Mouse (Mus musculus): ENCODE measurements around the gene Gm4177. TPM values are rescaled to one million over a fixed set of nuclear protein-coding genes. Genes with fewer than 3 reads are reported as not detected.
"Not testable (repeated sequence)": the region's sequence is repeated elsewhere in the genome, so short reads cannot be mapped to it uniquely, and the experiment has no call there.

The Gm4177 gene
- not detected in 2 replicates for total RNA-seq (2015; ENCODE audit: low replicate concordance)
- total RNA-seq (2017; ENCODE audit: low replicate concordance) = not detected in 2 replicates

GRCm38 (mm10) chr7:21796628-21797027 is at the start of gene Gm4177:
Gene Gm4177, minus strand, starts transcription at chr7:21796728.
- ATAC-seq (replicated peaks; ENCODE audit: low FRiP score, poor library complexity, severe bottlenecking) = not testable (repeated sequence)

- ATAC-seq (replicated peaks; ENCODE audit: low FRiP score, poor library complexity, severe bottlenecking) = not testable (repeated sequence)
Observed at GRCm38 (mm10) chr7:21844167-21844566, 47.6 kb upstream of the Gm4177 start, which contains the start of gene Gm5725. Gene Gm5725, minus strand, starts transcription at chr7:21844267.

GRCm38 (mm10) chr7:21832051-21832450 is 35.5 kb upstream of the Gm4177 start, which contains the start of gene Vmn1r135:
Gene Vmn1r135, plus strand, starts transcription at chr7:21832351.
- ATAC-seq (replicated peaks; ENCODE audit: low FRiP score, poor library complexity, severe bottlenecking) = not testable (repeated sequence)

GRCm38 (mm10) chr7:21761375-21761774 is 35.2 kb downstream of the Gm4177 start, which contains the start of gene Gm4175:
Gene Gm4175, minus strand, starts transcription at chr7:21761475.
- not testable (repeated sequence) for ATAC-seq (replicated peaks; ENCODE audit: low FRiP score, poor library complexity, severe bottlenecking)

Other genes with a start within 250 kb of the Gm4177 start
- not detected in 2 replicates for gene Vmn1r132, start 182.6 kb downstream of the Gm4177 start, total RNA-seq (2015; ENCODE audit: low replicate concordance)
- gene Vmn1r132, start 182.6 kb downstream of the Gm4177 start, total RNA-seq (2017; ENCODE audit: low replicate concordance) = not detected in 2 replicates
- gene Gm4175, start 35.3 kb downstream of the Gm4177 start, total RNA-seq (2015; ENCODE audit: low replicate concordance) = not detected in 2 replicates
- gene Gm4175, start 35.3 kb downstream of the Gm4177 start, total RNA-seq (2017; ENCODE audit: low replicate concordance) = not detected in 2 replicates
- not detected in 2 replicates for gene Vmn1r135, start 35.6 kb upstream of the Gm4177 start, total RNA-seq (2015; ENCODE audit: low replicate concordance)
- gene Vmn1r135, start 35.6 kb upstream of the Gm4177 start, total RNA-seq (2017; ENCODE audit: low replicate concordance) = not detected in 2 replicates
- gene Gm5725, start 47.5 kb upstream of the Gm4177 start, total RNA-seq (2015; ENCODE audit: low replicate concordance) = not detected in 2 replicates
- not detected in 2 replicates for gene Gm5725, start 47.5 kb upstream of the Gm4177 start, total RNA-seq (2017; ENCODE audit: low replicate concordance)
- not detected in 2 replicates for gene Gm5891, start 124.6 kb upstream of the Gm4177 start, total RNA-seq (2015; ENCODE audit: low replicate concordance)
- gene Gm5891, start 124.6 kb upstream of the Gm4177 start, total RNA-seq (2017; ENCODE audit: low replicate concordance) = not detected in 2 replicates
- gene Vmn1r137, start 197.9 kb upstream of the Gm4177 start, total RNA-seq (2015; ENCODE audit: low replicate concordance) = not detected in 2 replicates
- gene Vmn1r137, start 197.9 kb upstream of the Gm4177 start, total RNA-seq (2017; ENCODE audit: low replicate concordance) = not detected in 2 replicates
- not detected in 2 replicates for gene Vmn1r138, start 232.2 kb upstream of the Gm4177 start, total RNA-seq (2015; ENCODE audit: low replicate concordance)
- not detected in 2 replicates for gene Vmn1r138, start 232.2 kb upstream of the Gm4177 start, total RNA-seq (2017; ENCODE audit: low replicate concordance)